Mouse (Mus musculus) cerebellum, adult 2 months (tissue): ENCODE data around the gene Kat7.

Source experiments
- CTCF ChIP-seq: fragments of 200-500 bp; IDR thresholded peaks from 2 replicates; pipeline ENCODE4 v1.5.1; 2011; ENCODE audit warnings: low read depth, mild to moderate bottlenecking, control low read depth, low read length, moderate library complexity, borderline replicate concordance; ENCODE audit not compliant: insufficient read depth
- POLR2A ChIP-seq: fragments of 200-500 bp; IDR thresholded peaks from 2 replicates; pipeline ENCODE4 v1.6.1; 2011; ENCODE audit warnings: low read length, control low read depth, borderline replicate concordance; ENCODE audit not compliant: insufficient read depth

GRCm38 (mm10) chr11:95247065-95247464 lies 63.0 kb downstream of the Kat7 start:
- TF ChIP-seq CTCF (no peak), POLR2A (no peak)
